Mouse (Mus musculus) neural tube, embryonic 11.5 days (tissue): ENCODE measurements around the gene Ankrd34a. TPM values are rescaled to one million over a fixed set of nuclear protein-coding genes. Genes with fewer than 3 reads are reported as not detected.
A peak's percentile ranks its signal among the peaks of the same experiment; 100 is the strongest.

Source experiments
- ATAC-seq: fragments of 200-750 bp; cut with Nextera tagmentation; 2 replicates; pipeline ENCODE4 v1.8.0; 2017; ENCODE audit warnings: moderate number of reproducible peaks, mild to moderate bottlenecking, moderate TSS enrichment, moderate library complexity; ENCODE audit not compliant: insufficient read depth, low FRiP score, low TSS enrichment
- DNase-seq: peaks from one replicate; pipeline ENCODE4 v3.0.0-alpha.2; 2015; ENCODE audit warnings: low spot score
- H3K27ac ChIP-seq: fragments of 300-500 bp; sonication (generic); 2 replicates; pipeline ENCODE4 v1.5.1; 2014; ENCODE audit warnings: low read depth, mild to moderate bottlenecking, low read length
- H3K27me3 ChIP-seq: fragments of 300-500 bp; sonication (generic); 2 replicates; pipeline ENCODE4 v1.6.1; 2014; ENCODE audit warnings: mild to moderate bottlenecking, low read length, mixed read lengths; ENCODE audit not compliant: control insufficient read depth, insufficient read depth
- H3K36me3 ChIP-seq: fragments of 300-500 bp; sonication (generic); 2 replicates; pipeline ENCODE4 v1.6.1; 2014; ENCODE audit warnings: mild to moderate bottlenecking, low read length, moderate library complexity, mixed read lengths; ENCODE audit not compliant: control insufficient read depth, insufficient read depth
- H3K4me1 ChIP-seq: fragments of 300-500 bp; sonication (generic); 2 replicates; pipeline ENCODE4 v1.6.1; 2014; ENCODE audit warnings: low read length, mixed read lengths; ENCODE audit not compliant: control insufficient read depth, insufficient read depth
- H3K4me2 ChIP-seq: fragments of 300-500 bp; sonication (generic); 2 replicates; pipeline ENCODE4 v1.6.1; 2014; ENCODE audit warnings: low read depth, mild to moderate bottlenecking, moderate library complexity
- H3K4me3 ChIP-seq: fragments of 300-500 bp; sonication (generic); 2 replicates; pipeline ENCODE4 v1.5.1; 2014; ENCODE audit warnings: low read depth, low read length
- H3K9ac ChIP-seq: fragments of 300-500 bp; sonication (generic); 2 replicates; pipeline ENCODE4 v1.6.1; 2014; ENCODE audit warnings: mild to moderate bottlenecking, low read length
- H3K9me3 ChIP-seq: fragments of 300-500 bp; sonication (generic); 2 replicates; pipeline ENCODE4 v1.6.1; 2016; ENCODE audit warnings: low read length; ENCODE audit not compliant: control insufficient read depth
- WGBS: fragments of 180-500 bp; shearing (Covaris S2); extraction: QIAGEN DNeasy Blood & Tissue Kit; methylation state at CpG from one replicate; pipeline ENCODE4 v1.1.7; 2014; 5-methylcytosine and 5-hydroxymethylcytosine counted together
- polyA plus RNA-seq: library from polyadenylated mRNA; unstranded; fragments of >200 nt; fragmentation: Nextera tagmentation; extraction: Ambion mirVana; gene quantifications from 2 replicates; pipeline ENCODE4 v1.2.1, GENCODE M21; 2014

Ankrd34a gene
- polyA plus RNA-seq, 1 experiment from 2014 or later = 3.6 TPM

GRCm38 (mm10) chr3:96559911-96560850 lies 36.3 kb upstream of the Ankrd34a start:
- H3K36me3 ChIP-seq = peaks cover 6% of the 10 kb centered on the region
- no peak overlapping the region for H3K9ac ChIP-seq

DNA sequence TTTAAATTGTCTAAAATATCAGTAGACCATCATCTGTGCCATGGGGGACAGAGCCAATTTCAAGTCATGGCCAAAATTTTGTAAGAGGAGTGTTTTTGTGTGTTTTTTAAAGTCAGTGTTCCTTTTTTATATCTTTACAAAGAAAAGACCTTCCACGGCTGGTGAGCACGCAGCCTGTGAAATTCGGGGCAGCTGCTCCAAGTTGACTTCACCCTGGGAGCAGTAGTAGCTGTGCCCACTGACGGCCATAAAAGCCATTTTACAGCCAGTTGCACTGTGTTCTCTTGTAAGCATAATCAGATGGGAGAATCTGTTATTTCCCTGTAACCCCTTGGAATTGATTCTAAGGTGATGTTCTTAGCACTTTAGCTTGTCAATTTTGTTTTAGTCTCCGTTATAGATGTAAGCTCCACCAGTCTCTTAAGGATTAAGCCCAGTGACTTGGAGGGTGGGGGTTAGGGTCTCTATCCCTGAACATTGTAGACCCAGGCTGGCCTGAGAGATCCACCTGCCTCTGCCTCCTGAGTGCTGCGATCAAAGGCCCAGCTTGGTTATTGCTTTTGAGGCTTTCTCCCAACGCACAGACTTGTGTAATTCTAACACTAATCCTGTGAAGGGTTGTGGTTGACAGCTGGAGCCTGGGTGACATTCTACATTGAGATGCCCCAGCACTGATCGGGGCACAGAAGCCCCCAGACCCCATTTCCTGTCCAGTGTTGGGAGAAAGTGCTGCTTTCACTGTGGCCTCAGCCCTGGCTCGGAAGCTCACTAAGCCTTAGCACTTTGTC lies 35.4 kb upstream of the Ankrd34a start:
- Histone ChIP-seq H3K27ac (no peak overlapping the region), H3K4me1 (peaks cover 20% of the 10 kb centered on the region), H3K27me3 (no peaks in the 10 kb centered on the region), H3K36me3 (peaks cover 6% of the 10 kb centered on the region), H3K4me3 (no peak overlapping the region; the same call in 1 of the 2 replicates), H3K9ac (no peak overlapping the region), H3K9me3 (no peaks in the 10 kb centered on the region), H3K4me2 (0 out of 2 replicates have a peak overlapping the region, but pooled peaks have one; percentile 8)
- ATAC-seq (no peak), DNase-seq (no peak)
- WGBS = 82% methylated on average over 9 of the region's 9 CpGs

More at GRCm38 (mm10) chr3:96559911-96560850, 36.3 kb upstream of the Ankrd34a start:
- Histone ChIP-seq H3K4me3 (peak overlapping the region; percentile 77), H3K4me1 (peaks cover 20% of the 10 kb centered on the region), H3K27me3 (no peaks in the 10 kb centered on the region), H3K4me2 (peak overlapping the region; percentile 80), H3K9me3 (no peaks in the 10 kb centered on the region), H3K27ac (no peak overlapping the region)
- ATAC-seq (no peak), DNase-seq (no peak)
- WGBS = 95% methylated on average over 23 of the region's 23 CpGs

DNA sequence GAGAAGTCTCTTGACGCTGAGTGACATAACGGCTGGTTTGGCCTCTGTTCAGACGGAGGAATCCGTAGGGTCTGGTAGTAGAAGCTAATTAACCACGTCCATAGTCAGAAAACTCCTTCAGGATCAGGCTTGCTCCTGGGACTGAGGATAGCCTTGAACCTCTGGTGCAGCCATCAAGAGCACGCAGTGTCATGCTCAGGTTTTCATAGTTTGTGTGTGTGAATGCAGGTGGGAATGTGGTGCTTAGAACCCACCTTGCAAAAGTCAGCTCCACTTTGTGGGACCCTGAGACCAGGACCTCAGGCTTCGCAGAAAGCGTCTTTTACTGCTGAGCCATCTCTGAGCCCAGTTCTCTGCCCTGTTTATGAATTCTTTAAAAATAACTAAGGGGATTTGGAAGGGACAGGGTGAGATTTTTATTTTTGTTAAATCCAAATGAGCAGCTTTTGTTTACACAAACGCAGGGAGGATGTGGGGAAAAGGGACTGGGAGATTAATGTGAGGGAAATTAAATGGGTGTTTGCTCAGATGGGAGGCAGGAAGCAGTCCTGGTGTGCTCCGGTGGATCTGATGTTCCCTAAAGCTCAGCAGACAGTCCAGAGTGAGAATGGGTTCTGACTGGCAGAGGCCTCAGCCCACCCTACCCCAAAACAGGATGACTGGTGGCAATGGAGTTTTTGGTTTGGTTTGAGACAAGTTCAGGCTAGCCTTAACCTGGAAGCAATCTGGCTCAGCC lies 34.3 kb upstream of the Ankrd34a start:
- Histone ChIP-seq H3K9ac (no peak overlapping the region), H3K4me3 (no peak overlapping the region), H3K4me2 (no peak overlapping the region), H3K4me1 (peaks cover 14% of the 10 kb centered on the region), H3K9me3 (no peaks in the 10 kb centered on the region), H3K27ac (no peak overlapping the region), H3K36me3 (peaks cover 6% of the 10 kb centered on the region), H3K27me3 (no peaks in the 10 kb centered on the region)
- ATAC-seq = no peak
- WGBS = 57% methylated on average over 10 of the region's 10 CpGs
- DNase-seq = no peak

- Histone ChIP-seq H3K4me3 (no peak overlapping the region), H3K9ac (no peak overlapping the region), H3K4me2 (no peak overlapping the region), H3K9me3 (no peaks in the 10 kb centered on the region), H3K36me3 (peaks cover 6% of the 10 kb centered on the region), H3K27me3 (no peaks in the 10 kb centered on the region), H3K27ac (no peak overlapping the region), H3K4me1 (peaks cover 14% of the 10 kb centered on the region)
- ATAC-seq (no peak), DNase-seq (no peak)
- 96% methylated on average over 8 of the region's 8 CpGs for WGBS
Observed at GRCm38 (mm10) chr3:96563267-96563666, 33.2 kb upstream of the Ankrd34a start.

DNA sequence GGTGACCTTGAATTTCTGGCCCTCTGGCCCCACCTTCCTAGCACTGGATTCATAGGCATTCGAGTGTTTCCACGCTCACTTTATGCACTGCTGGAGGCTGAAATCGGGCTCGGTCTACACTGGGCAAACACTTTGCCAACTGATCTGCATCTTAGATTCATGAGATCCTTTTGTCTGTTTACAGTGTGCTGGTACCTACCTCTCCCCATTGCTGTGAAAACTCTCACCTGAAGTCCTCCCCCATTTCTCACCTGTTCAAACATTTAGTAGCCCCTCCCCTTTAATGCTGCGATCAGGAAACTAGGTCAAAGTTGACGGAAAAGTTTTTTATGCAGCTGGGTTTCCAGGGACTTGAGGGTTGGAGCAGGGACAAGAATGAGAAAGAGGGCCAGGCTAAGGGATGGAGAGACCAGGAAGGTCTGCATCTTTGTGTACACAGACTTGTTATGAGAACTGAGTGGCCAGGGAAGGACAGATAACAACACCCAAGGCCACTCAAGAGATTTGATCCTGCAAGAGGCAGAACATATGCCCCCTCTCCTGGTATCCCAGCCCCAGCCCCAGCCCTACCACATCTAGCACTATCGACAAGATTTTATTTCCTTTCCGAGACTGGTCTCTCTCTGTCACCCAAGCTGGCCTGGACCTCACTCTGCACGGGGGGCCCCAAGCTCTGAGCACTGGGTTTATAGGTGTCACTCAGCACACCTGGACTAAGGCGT lies 32.4 kb upstream of the Ankrd34a start:
- Histone ChIP-seq H3K27me3 (no peaks in the 10 kb centered on the region), H3K9ac (no peak overlapping the region), H3K36me3 (peaks cover 6% of the 10 kb centered on the region), H3K4me1 (peaks cover 11% of the 10 kb centered on the region), H3K4me3 (no peak overlapping the region), H3K4me2 (no peak overlapping the region), H3K9me3 (no peaks in the 10 kb centered on the region), H3K27ac (no peak overlapping the region)
- DNase-seq (no peak), ATAC-seq (no peak)
- WGBS = 79% methylated on average over 10 of the region's 10 CpGs

DNA sequence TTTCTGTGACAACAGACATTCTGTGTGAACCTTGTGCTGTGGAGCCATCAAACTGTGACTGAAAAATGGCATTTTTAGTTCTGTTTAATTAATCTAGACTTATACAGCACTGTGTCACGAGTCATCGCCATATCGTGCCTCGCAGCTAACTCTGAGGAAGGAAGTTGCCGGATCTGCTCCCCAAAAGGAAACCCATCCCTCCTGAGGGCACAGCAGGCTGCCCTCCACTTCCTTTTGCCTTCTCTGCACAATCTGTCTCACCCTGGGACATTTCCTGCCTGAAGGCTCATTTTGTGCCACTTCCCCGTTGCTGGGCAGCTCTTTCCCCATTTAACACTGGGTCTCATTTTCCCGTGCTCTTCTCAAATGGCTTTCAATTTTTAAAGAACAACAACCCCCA lies 31.8 kb upstream of the Ankrd34a start:
- Histone ChIP-seq H3K9ac (no peak overlapping the region), H3K4me3 (no peak overlapping the region), H3K4me1 (peaks cover 7% of the 10 kb centered on the region), H3K27ac (no peak overlapping the region), H3K27me3 (no peaks in the 10 kb centered on the region), H3K4me2 (no peak overlapping the region), H3K9me3 (no peaks in the 10 kb centered on the region), H3K36me3 (peaks cover 5% of the 10 kb centered on the region)
- 68% methylated on average over 7 of the region's 7 CpGs for WGBS
- DNase-seq (no peak), ATAC-seq (no peak)

- ATAC-seq = no peak
Observed at GRCm38 (mm10) chr3:96565105-96565504, 31.3 kb upstream of the Ankrd34a start.

More at GRCm38 (mm10) chr3:96565105-96565504, 31.3 kb upstream of the Ankrd34a start:
- Histone ChIP-seq H3K36me3 (peaks cover 2% of the 10 kb centered on the region; the same call in 1 of the 2 replicates), H3K27ac (no peak overlapping the region), H3K9me3 (no peaks in the 10 kb centered on the region), H3K4me2 (no peak overlapping the region), H3K9ac (no peak overlapping the region), H3K4me1 (peaks cover 3% of the 10 kb centered on the region; the same call in 1 of the 2 replicates), H3K27me3 (no peaks in the 10 kb centered on the region), H3K4me3 (no peak overlapping the region)
- WGBS = 94% methylated on average over 2 of the region's 3 CpGs
- no peak for DNase-seq
